Mouse (Mus musculus): ENCODE results near the gene Sema6d. TPM values are rescaled to one million over a fixed set of nuclear protein-coding genes. Genes with fewer than 3 reads are reported as not detected.

Sema6d gene
- polyA plus RNA-seq, 1 experiment, result 59.6 TPM

DNA sequence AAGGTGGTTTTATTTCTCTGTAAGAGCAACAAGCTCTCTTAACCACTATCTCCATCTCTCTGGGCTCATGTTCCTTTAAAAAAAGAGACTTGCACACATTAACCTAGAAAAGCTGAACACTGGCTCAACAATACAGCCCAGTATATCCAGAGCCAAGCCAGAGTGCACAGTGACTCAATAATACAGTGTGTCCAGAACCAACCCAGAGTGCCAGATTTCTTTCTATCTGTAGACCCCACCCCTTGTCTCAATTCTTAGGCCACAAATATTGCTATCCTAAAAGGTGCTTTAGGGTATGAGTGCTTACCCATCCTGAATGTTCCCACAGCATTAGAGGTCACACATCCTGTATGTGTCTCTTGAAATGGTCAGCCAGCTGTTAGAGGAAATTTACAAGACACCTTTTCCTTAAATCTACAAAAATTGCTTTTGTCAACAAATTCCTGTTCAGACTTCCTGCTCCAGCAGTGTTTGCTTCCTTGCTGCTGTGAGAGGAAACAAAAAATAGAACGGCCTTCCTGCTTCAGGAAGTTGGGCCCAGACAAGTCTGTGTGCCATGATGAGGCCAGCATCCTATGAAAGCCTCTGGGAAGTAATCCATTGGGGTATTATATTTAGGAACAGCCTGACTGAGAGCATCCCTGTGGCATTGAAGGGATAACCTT is 465.1 kb downstream of the Sema6d start:
- no peak overlapping the region for H3K27ac ChIP-seq (ENCODE audit: insufficient read depth, low read length)
- H3K27me3 ChIP-seq (ENCODE audit: control insufficient read depth, insufficient read depth, low read length), result no peaks in the 10 kb centered on the region
- no peak for DNase-seq
- H3K4me1 ChIP-seq (ENCODE audit: control insufficient read depth, insufficient read depth, low read length), result no peaks in the 10 kb centered on the region
- WGBS, result 84% methylated on average over 1 of the region's 1 CpGs
- H3K4me3 ChIP-seq (replicated peaks; ENCODE audit: insufficient read depth, low read depth, low read length), result no peak overlapping the region
- TF ChIP-seq CTCF (IDR thresholded peaks at IDR 0.05; ENCODE audit: borderline replicate concordance, insufficient read depth, low read depth, low read length), result no peak
- no peak for TF ChIP-seq POLR2A (IDR thresholded peaks at IDR 0.05; ENCODE audit: borderline replicate concordance, insufficient read depth, low read length)

DNA sequence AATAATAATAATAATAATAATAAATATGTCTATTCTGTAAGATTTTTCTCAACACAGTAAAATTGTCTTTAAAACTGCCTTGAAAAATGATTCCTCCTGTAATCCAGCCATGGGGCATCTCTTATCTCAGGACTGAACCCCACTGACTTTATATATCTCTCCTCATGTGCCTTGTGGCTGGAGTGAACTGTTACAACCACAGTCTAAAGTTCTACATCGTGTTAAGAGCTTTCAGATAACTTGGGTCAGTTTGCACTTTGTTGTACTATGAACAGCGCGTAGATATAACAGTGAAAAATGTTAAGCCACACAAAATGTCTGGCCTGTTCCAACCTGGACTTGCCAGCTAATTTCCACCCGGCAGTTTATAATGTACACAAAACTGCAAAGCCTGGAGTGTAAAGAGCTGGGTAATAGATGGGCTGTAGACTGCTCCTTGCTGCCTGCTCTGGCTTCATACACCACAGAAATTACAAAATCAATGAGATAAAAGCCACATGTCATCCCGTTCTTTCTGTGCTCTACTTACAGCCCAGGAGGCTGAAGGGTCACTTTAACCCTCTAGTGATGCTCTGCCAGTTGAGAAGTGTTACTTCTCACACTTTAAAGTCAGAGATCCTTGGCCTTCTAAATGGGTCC is 467.2 kb downstream of the Sema6d start:
- H3K27me3 ChIP-seq (ENCODE audit: control insufficient read depth, insufficient read depth, low read length), result no peaks in the 10 kb centered on the region
- 87% methylated on average over 5 of the region's 5 CpGs for WGBS
- no peak overlapping the region for H3K27ac ChIP-seq (ENCODE audit: insufficient read depth, low read length)
- TF ChIP-seq CTCF (IDR thresholded peaks at IDR 0.05; ENCODE audit: borderline replicate concordance, insufficient read depth, low read depth, low read length), result no peak
- TF ChIP-seq POLR2A (IDR thresholded peaks at IDR 0.05; ENCODE audit: borderline replicate concordance, insufficient read depth, low read length), result no peak
- no peak overlapping the region for H3K4me3 ChIP-seq (replicated peaks; ENCODE audit: insufficient read depth, low read depth, low read length)
- peaks cover under 1% of the 10 kb centered on the region; the same call in 1 of the 2 replicates for H3K4me1 ChIP-seq (ENCODE audit: control insufficient read depth, insufficient read depth, low read length)
- no peak for DNase-seq

DNA sequence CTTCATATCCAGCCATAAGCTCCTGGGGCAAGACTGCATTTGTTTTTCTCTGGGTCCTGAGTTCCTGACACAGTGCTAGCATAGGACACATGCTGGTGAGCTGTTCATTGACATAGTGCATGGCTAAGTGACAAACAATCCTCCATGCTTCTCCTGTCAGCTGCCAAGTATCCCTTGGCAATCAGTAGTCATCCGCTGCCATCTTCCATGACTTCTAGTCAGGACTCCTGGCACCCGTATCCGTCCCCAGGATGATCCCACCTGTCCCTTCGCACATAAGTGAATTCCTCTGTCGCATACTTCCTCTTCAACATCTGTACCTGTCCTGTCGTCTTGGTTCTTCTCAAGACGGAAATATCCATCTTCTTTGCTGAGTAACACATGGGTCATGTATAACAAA is 468.3 kb downstream of the Sema6d start:
- Histone ChIP-seq H3K27me3 (ENCODE audit: control insufficient read depth, insufficient read depth, low read length) (no peaks in the 10 kb centered on the region), H3K27ac (ENCODE audit: insufficient read depth, low read length) (no peak overlapping the region), H3K4me3 (replicated peaks; ENCODE audit: insufficient read depth, low read depth, low read length) (no peak overlapping the region), H3K4me1 (ENCODE audit: control insufficient read depth, insufficient read depth, low read length) (peaks cover 3% of the 10 kb centered on the region)
- 22% methylated on average over 7 of the region's 7 CpGs for WGBS
- TF ChIP-seq CTCF (IDR thresholded peaks at IDR 0.05; ENCODE audit: borderline replicate concordance, insufficient read depth, low read depth, low read length) (no peak), POLR2A (IDR thresholded peaks at IDR 0.05; ENCODE audit: borderline replicate concordance, insufficient read depth, low read length) (no peak)
- DNase-seq, result no peak

DNA sequence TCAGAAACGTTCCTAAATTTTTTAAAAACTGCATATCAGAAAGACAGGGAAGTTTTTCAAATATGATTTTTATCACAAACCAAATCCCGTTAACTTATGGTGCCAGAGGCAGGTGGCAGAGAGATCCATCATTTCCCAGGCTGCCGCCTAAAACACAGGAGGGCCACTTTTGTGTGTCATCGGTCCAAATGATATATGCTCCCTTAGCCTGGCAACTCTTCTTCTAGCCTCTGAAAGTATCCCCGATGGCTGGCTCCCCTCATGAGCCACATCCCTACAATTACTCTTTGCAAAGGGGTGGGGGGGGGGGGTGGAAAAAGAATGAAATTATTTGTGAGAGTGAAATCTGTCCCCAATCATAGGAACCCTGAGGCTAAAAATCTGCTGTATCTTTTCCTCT is 471.9 kb downstream of the Sema6d start:
- H3K27ac ChIP-seq (ENCODE audit: insufficient read depth, low read length), result no peak overlapping the region
- WGBS, result 46% methylated on average over 5 of the region's 5 CpGs
- H3K4me3 ChIP-seq (replicated peaks; ENCODE audit: insufficient read depth, low read depth, low read length), result no peak overlapping the region
- TF ChIP-seq CTCF (IDR thresholded peaks at IDR 0.05; ENCODE audit: borderline replicate concordance, insufficient read depth, low read depth, low read length), result no peak
- no peak for TF ChIP-seq POLR2A (IDR thresholded peaks at IDR 0.05; ENCODE audit: borderline replicate concordance, insufficient read depth, low read length)
- H3K27me3 ChIP-seq (ENCODE audit: control insufficient read depth, insufficient read depth, low read length), result no peaks in the 10 kb centered on the region
- peaks cover 3% of the 10 kb centered on the region for H3K4me1 ChIP-seq (ENCODE audit: control insufficient read depth, insufficient read depth, low read length)
- DNase-seq, result no peak

DNA sequence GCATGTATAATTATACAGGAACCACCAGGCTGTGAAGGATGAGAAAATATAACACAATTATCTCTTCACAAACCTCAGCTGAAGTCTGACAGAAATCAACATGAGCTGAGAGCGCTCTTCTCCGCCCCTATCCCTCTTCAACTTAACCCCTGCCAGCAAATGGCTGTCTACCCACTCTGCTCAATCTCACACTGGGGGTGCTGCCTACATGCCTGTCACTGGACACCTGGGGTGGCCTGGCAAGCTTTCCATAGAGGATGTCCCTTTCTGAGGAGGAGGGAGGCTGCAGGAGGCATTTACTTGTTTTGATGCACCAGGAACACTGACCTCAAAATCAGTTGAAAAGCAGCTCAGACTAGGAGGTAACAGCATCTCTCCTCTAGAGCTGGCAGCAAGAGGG is 472.3 kb downstream of the Sema6d start:
- DNase-seq, result peak; percentile 16 to 17
- TF ChIP-seq CTCF (IDR thresholded peaks at IDR 0.05; ENCODE audit: borderline replicate concordance, insufficient read depth, low read depth, low read length) (no peak), POLR2A (IDR thresholded peaks at IDR 0.05; ENCODE audit: borderline replicate concordance, insufficient read depth, low read length) (no peak)
- Histone ChIP-seq H3K27ac (ENCODE audit: insufficient read depth, low read length) (no peak overlapping the region), H3K4me1 (ENCODE audit: control insufficient read depth, insufficient read depth, low read length) (peaks cover 3% of the 10 kb centered on the region), H3K4me3 (replicated peaks; ENCODE audit: insufficient read depth, low read depth, low read length) (no peak overlapping the region), H3K27me3 (ENCODE audit: control insufficient read depth, insufficient read depth, low read length) (no peaks in the 10 kb centered on the region)
- whole genome bisulfite sequencing, result 56% methylated on average over 2 of the region's 2 CpGs

DNA sequence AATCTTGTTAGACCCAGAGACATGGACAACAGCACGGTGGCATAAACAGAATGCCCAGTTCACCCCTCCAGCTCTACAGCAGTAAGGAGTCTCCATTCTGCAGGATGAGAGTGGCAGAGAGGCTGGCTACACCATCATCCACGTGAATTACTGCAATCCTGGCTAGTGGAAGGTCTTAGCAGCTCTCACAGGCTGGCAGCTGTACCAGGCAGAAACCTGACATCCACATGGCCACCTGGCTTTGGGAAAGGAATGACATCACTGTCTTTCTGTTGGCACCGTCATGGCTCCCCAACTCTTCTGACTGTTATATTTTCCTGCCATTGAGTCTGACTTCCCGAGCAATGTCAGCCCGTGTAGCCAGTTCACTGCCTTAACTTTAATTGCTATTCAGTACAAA is 474.0 kb downstream of the Sema6d start:
- peak; percentile 14 to 50 for DNase-seq
- Histone ChIP-seq H3K4me3 (replicated peaks; ENCODE audit: insufficient read depth, low read depth, low read length) (no peak overlapping the region), H3K4me1 (ENCODE audit: control insufficient read depth, insufficient read depth, low read length) (peaks cover 3% of the 10 kb centered on the region), H3K27me3 (ENCODE audit: control insufficient read depth, insufficient read depth, low read length) (no peaks in the 10 kb centered on the region), H3K27ac (ENCODE audit: insufficient read depth, low read length) (no peak overlapping the region)
- TF ChIP-seq CTCF (IDR thresholded peaks at IDR 0.05; ENCODE audit: borderline replicate concordance, insufficient read depth, low read depth, low read length) (no peak), POLR2A (IDR thresholded peaks at IDR 0.05; ENCODE audit: borderline replicate concordance, insufficient read depth, low read length) (no peak)
- WGBS, result 30% methylated on average over 5 of the region's 5 CpGs

DNA sequence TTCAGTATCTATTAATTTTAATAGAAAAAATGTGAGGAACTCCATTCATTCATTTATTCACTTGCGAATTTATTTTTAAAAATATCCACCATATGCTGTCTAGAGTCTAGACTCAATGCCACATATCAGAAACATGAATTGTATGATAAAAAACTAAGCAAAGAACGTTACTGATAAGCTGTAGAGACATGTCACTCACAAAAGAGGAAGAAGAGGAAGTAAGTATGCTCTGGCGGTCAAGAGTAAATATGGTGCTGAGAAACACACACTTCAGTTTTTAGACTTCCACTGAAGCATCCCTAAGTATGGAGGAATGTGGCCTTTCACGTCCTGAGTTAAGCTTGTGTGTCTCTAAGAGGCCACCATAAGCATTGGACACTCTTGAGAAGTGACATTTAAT is 484.0 kb downstream of the Sema6d start:
- 85% methylated on average over 4 of the region's 4 CpGs for WGBS
- no peaks in the 10 kb centered on the region for H3K4me1 ChIP-seq (ENCODE audit: control insufficient read depth, insufficient read depth, low read length)
- no peak overlapping the region for H3K27ac ChIP-seq (ENCODE audit: insufficient read depth, low read length)

DNA sequence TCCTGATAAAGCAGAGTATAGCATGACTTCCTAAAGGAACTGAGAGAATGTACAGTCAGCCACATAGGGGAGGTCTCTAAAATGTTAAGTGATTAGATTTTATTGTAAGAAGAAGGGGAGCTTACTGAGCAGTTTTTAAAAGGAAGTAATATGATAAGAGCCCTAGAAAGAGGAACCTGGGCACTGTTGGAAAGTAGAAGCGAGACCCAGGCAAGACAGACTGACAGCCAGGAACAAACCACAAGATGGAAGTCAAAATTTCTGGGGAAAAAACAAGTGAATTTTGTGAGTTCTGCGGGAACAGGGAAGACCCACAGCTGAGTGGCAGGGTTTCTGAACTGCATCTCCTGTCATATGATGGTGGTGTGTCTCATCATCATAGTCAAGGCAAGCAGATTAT is 486.3 kb downstream of the Sema6d start:
- no peak for DNase-seq
- no peak overlapping the region for H3K4me3 ChIP-seq (replicated peaks; ENCODE audit: insufficient read depth, low read depth, low read length)
- WGBS, result 93% methylated on average over 2 of the region's 2 CpGs
- H3K4me1 ChIP-seq (ENCODE audit: control insufficient read depth, insufficient read depth, low read length), result no peaks in the 10 kb centered on the region
- H3K27ac ChIP-seq (ENCODE audit: insufficient read depth, low read length), result no peak overlapping the region
- TF ChIP-seq POLR2A (IDR thresholded peaks at IDR 0.05; ENCODE audit: borderline replicate concordance, insufficient read depth, low read length) (no peak), CTCF (IDR thresholded peaks at IDR 0.05; ENCODE audit: borderline replicate concordance, insufficient read depth, low read depth, low read length) (no peak)
- H3K27me3 ChIP-seq (ENCODE audit: control insufficient read depth, insufficient read depth, low read length), result no peaks in the 10 kb centered on the region

More for the DNA sequence above, 484.0 kb downstream of the Sema6d start:
- TF ChIP-seq CTCF (IDR thresholded peaks at IDR 0.05; ENCODE audit: borderline replicate concordance, insufficient read depth, low read depth, low read length) (no peak), POLR2A (IDR thresholded peaks at IDR 0.05; ENCODE audit: borderline replicate concordance, insufficient read depth, low read length) (no peak)
- DNase-seq, result no peak
- H3K4me3 ChIP-seq (replicated peaks; ENCODE audit: insufficient read depth, low read depth, low read length), result no peak overlapping the region
- no peaks in the 10 kb centered on the region for H3K27me3 ChIP-seq (ENCODE audit: control insufficient read depth, insufficient read depth, low read length)
